Mouse (Mus musculus): ENCODE data around the gene Bcor. TPM values are rescaled to one million over a fixed set of nuclear protein-coding genes. Genes with fewer than 3 reads are reported as not detected.

The Bcor gene
- polyA plus RNA-seq, 1 experiment: 12.1 TPM

DNA sequence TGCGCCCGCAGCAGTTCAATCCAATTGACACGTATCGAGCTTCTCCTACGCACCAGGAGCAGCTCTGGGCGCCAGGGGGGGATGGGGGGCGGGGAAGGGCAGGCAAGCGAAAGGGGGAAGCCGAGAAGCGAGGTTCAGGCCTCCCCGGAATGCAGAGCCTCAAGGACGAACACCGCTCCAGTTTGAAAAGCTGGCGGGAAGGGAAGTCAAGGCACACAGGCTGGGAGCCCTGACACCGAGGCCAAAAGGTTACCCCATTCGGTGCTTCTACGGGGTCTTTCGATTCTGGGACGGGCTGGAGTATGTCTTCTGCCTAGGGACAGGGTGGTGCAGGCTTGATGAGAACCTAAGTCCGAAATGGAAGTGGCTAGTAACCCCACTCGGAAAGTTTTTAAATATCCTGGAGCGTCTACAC is 78.4 kb downstream of the Bcor start:
- Histone ChIP-seq H3ac (ENCODE audit: control insufficient read depth, insufficient read length) (no peak overlapping the region), H3K4me2 (ENCODE audit: low read depth) (no peak overlapping the region), H3K79me2 (ENCODE audit: control insufficient read depth, insufficient read depth) (peaks cover 15% of the 10 kb centered on the region), H3K4me3 (no peak overlapping the region), H3K27me3 (ENCODE audit: control insufficient read depth, insufficient read depth, insufficient read length) (no peaks in the 10 kb centered on the region), H3K36me3 (ENCODE audit: control insufficient read depth, insufficient read depth) (no peaks in the 10 kb centered on the region)
- TF ChIP-seq TCF3 (IDR thresholded peaks at IDR 0.05; ENCODE audit: insufficient read length, low read depth) (no peak), SRF (IDR thresholded peaks at IDR 0.05; ENCODE audit: control insufficient read depth, insufficient read length, low read depth) (no peak), MYOD1 (IDR thresholded peaks at IDR 0.05; ENCODE audit: control insufficient read depth in 1 of 3, insufficient read length in 2 of 3, low read depth in 2 of 3) (no peak), TCF12 (IDR thresholded peaks at IDR 0.05; ENCODE audit: insufficient read depth, poor library complexity, severe bottlenecking) (no peak), POLR2AphosphoS2 (IDR thresholded peaks at IDR 0.05; ENCODE audit: insufficient read length, low read depth) (no peak), USF1 (IDR thresholded peaks at IDR 0.05; ENCODE audit: low read depth) (no peak), MAX (IDR thresholded peaks at IDR 0.05; ENCODE audit: low read depth) (no peak), E2F4 (IDR thresholded peaks at IDR 0.05; ENCODE audit: insufficient read depth) (no peak), REST (IDR thresholded peaks at IDR 0.05; ENCODE audit: insufficient read depth, insufficient read length) (no peak), MYOG (IDR thresholded peaks at IDR 0.05; ENCODE audit: control insufficient read depth in 1 of 3, insufficient read depth in 1 of 3, insufficient read length in 2 of 3, low read depth in 2 of 3) (no peak), CEBPB (IDR thresholded peaks at IDR 0.05; ENCODE audit: insufficient read depth, poor library complexity, severe bottlenecking) (no peak)

DNA sequence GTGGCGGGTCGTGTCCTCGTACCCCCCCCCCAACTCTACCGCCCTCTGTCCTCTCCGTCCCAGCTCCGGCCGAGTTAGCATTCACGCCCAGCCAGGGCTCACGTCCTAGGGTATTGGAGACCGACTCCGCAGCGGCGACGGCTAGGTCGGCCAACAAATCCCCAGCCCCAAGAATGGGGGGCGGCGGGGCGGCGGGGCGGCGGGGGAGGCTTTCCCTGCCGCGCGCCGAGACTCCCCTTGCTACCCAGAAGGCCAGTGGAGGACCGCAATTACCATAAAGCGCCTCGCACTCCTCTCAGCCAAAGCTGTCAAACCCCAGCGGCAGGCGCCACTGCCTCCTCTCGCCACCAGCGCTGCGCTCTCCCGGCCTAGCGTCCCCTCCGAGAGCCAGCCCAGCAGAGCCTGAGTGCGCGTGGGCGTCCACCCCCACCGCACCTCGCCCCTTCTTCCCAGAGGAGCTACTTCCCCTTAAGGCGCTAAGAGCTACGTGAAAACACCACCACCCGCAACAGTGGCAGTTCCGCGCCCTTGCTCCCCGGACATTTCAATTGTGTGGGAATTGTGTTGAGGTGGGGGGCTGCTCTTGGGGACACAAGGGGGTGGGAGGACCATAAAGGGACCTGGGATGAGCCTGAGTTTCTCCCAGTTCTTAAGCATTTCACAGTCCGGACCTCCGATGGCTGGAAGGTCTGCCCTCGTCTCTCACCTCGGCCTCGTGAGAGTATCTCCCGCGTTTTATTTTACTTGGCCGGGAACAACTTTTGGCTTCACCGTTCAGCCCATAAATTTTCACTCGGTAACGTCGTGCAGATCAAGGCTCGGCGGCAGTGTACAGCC is 79.0 kb downstream of the Bcor start:
- no peak overlapping the region for H3K4me2 ChIP-seq (ENCODE audit: low read depth)
- H3K4me3 ChIP-seq: peak overlapping the region; percentile 43
- peaks cover 21% of the 10 kb centered on the region for H3K79me2 ChIP-seq (ENCODE audit: control insufficient read depth, insufficient read depth)
- H3K36me3 ChIP-seq (ENCODE audit: control insufficient read depth, insufficient read depth): no peaks in the 10 kb centered on the region
- TF ChIP-seq MYOD1 (IDR thresholded peaks at IDR 0.05; ENCODE audit: control insufficient read depth in 1 of 3, insufficient read length in 2 of 3, low read depth in 2 of 3) (no peak), POLR2AphosphoS2 (IDR thresholded peaks at IDR 0.05; ENCODE audit: insufficient read length, low read depth) (no peak), E2F4 (IDR thresholded peaks at IDR 0.05; ENCODE audit: insufficient read depth) (no peak), USF1 (IDR thresholded peaks at IDR 0.05; ENCODE audit: low read depth) (no peak), CEBPB (IDR thresholded peaks at IDR 0.05; ENCODE audit: insufficient read depth, poor library complexity, severe bottlenecking) (no peak), TCF3 (IDR thresholded peaks at IDR 0.05; ENCODE audit: insufficient read length, low read depth) (no peak), TCF12 (IDR thresholded peaks at IDR 0.05; ENCODE audit: insufficient read depth, poor library complexity, severe bottlenecking) (no peak), POLR2A (IDR thresholded peaks at IDR 0.05; ENCODE audit: insufficient read length, low read depth) (no peak), SRF (IDR thresholded peaks at IDR 0.05; ENCODE audit: control insufficient read depth, insufficient read length, low read depth) (no peak), MAX (IDR thresholded peaks at IDR 0.05; ENCODE audit: low read depth) (no peak), REST (IDR thresholded peaks at IDR 0.05; ENCODE audit: insufficient read depth, insufficient read length) (no peak), MYOG (IDR thresholded peaks at IDR 0.05; ENCODE audit: control insufficient read depth in 1 of 3, insufficient read depth in 1 of 3, insufficient read length in 2 of 3, low read depth in 2 of 3) (no peak)
- H3K27me3 ChIP-seq (ENCODE audit: control insufficient read depth, insufficient read depth, insufficient read length): no peaks in the 10 kb centered on the region
- peak overlapping the region; percentile 92 for H3ac ChIP-seq (ENCODE audit: control insufficient read depth, insufficient read length)

DNA sequence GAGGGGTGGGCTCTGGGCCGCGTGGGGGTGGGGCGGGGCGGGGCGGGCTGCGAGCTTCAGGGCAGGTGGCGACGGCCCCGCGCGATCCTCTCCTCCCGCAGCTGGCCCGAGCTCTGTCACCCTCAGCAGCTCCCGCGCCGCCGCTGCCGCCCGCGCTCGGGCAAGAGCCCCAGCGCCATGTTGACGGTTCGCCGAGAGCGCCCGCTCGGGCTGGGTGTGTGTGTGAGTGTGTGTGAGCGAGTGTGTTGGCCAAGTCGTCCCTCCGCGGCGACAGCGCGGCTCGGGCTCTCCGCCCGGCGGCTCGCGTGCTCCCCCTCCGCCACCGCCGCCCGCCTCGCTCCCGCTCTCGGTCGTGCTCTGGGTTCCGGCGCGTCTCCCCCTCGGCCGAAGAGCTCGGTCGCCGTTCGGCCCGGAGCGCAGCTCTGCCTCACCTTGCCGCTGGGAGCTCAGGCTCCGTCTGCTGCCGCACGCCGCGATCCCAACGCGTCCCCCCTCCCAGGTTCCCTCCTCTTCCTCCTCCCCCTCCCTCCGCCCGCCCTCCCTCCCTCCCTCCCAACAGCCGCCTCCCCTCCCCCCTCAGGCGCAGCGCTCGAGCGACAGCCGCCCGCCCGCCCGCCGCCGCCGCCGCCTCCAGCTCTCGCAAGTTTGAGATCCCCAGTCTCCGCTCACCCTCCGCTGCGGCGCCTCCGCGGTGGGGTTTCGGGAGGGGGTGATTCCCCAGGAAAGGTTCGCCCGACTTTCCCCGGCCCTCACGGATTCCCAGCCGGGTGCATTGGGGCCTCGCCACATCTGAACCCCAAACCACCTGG is 79.9 kb downstream of the Bcor start:
- Histone ChIP-seq H3ac (ENCODE audit: control insufficient read depth, insufficient read length) (peak overlapping the region; percentile 92), H3K4me3 (peak overlapping the region; percentile 43), H3K4me2 (ENCODE audit: low read depth) (no peak overlapping the region), H3K79me2 (ENCODE audit: control insufficient read depth, insufficient read depth) (peaks cover 30% of the 10 kb centered on the region), H3K27me3 (ENCODE audit: control insufficient read depth, insufficient read depth, insufficient read length) (no peaks in the 10 kb centered on the region), H3K36me3 (ENCODE audit: control insufficient read depth, insufficient read depth) (no peaks in the 10 kb centered on the region)
- TF ChIP-seq REST (IDR thresholded peaks at IDR 0.05; ENCODE audit: insufficient read depth, insufficient read length) (no peak), MYOG (IDR thresholded peaks at IDR 0.05; ENCODE audit: control insufficient read depth in 1 of 3, insufficient read depth in 1 of 3, insufficient read length in 2 of 3, low read depth in 2 of 3) (peak in 1 of 3 experiments; percentile 3), POLR2A (IDR thresholded peaks at IDR 0.05; ENCODE audit: insufficient read length, low read depth) (peak; percentile 96), TCF12 (IDR thresholded peaks at IDR 0.05; ENCODE audit: insufficient read depth, poor library complexity, severe bottlenecking) (no peak), CEBPB (IDR thresholded peaks at IDR 0.05; ENCODE audit: insufficient read depth, poor library complexity, severe bottlenecking) (no peak), MAX (IDR thresholded peaks at IDR 0.05; ENCODE audit: low read depth) (no peak), USF1 (IDR thresholded peaks at IDR 0.05; ENCODE audit: low read depth) (no peak), POLR2AphosphoS2 (IDR thresholded peaks at IDR 0.05; ENCODE audit: insufficient read length, low read depth) (peak; percentile 90), E2F4 (IDR thresholded peaks at IDR 0.05; ENCODE audit: insufficient read depth) (no peak), SRF (IDR thresholded peaks at IDR 0.05; ENCODE audit: control insufficient read depth, insufficient read length, low read depth) (no peak), MYOD1 (IDR thresholded peaks at IDR 0.05; ENCODE audit: control insufficient read depth in 1 of 3, insufficient read length in 2 of 3, low read depth in 2 of 3) (peak in 1 of 3 experiments; percentile 16), TCF3 (IDR thresholded peaks at IDR 0.05; ENCODE audit: insufficient read length, low read depth) (no peak)

All from myocyte (in vitro differentiated cells).